Mouse (Mus musculus): ENCODE results near the gene Pgap1. TPM values are rescaled to one million over a fixed set of nuclear protein-coding genes. Genes with fewer than 3 reads are reported as not detected.

The Pgap1 gene
- polyA plus RNA-seq, 1 experiment from 2014 or later: 5.2 TPM

- H3K9me3 ChIP-seq: no peaks in the 10 kb centered on the region
- 86% methylated on average over 1 of the region's 1 CpGs for WGBS
- no peak overlapping the region for H3K4me3 ChIP-seq
- H3K36me3 ChIP-seq: peaks cover 7% of the 10 kb centered on the region; the same call in 1 of the 2 replicates
- no peak for ATAC-seq (ENCODE audit: insufficient number of reproducible peaks, insufficient read depth, low FRiP score, low TSS enrichment, low read depth)
- H3K9ac ChIP-seq: no peak overlapping the region
- H3K27ac ChIP-seq: no peak overlapping the region
- no peaks in the 10 kb centered on the region for H3K4me1 ChIP-seq
- H3K4me2 ChIP-seq: no peak overlapping the region
- no peaks in the 10 kb centered on the region for H3K27me3 ChIP-seq
Observed at GRCm38 (mm10) chr1:54513836-54514235, 43.6 kb downstream of the Pgap1 start.

- H3K4me3 ChIP-seq: no peak overlapping the region
- no peaks in the 10 kb centered on the region for H3K4me1 ChIP-seq
- H3K4me2 ChIP-seq: no peak overlapping the region
- no peak for ATAC-seq (ENCODE audit: insufficient number of reproducible peaks, insufficient read depth, low FRiP score, low TSS enrichment, low read depth)
- no peak overlapping the region for H3K27ac ChIP-seq
- H3K9me3 ChIP-seq: no peaks in the 10 kb centered on the region
- H3K9ac ChIP-seq: no peak overlapping the region
- H3K36me3 ChIP-seq: no peaks in the 10 kb centered on the region
- WGBS: 90% methylated on average over 2 of the region's 2 CpGs
- H3K27me3 ChIP-seq: no peaks in the 10 kb centered on the region
Observed at GRCm38 (mm10) chr1:54498496-54498895, 59.0 kb downstream of the Pgap1 start.

- Histone ChIP-seq H3K27ac (no peak overlapping the region), H3K9me3 (no peaks in the 10 kb centered on the region), H3K4me1 (no peaks in the 10 kb centered on the region), H3K4me3 (no peak overlapping the region), H3K36me3 (0 out of 2 replicates have a peak, but pooled peaks cover 3% of the 10 kb centered on the region), H3K27me3 (no peaks in the 10 kb centered on the region), H3K9ac (no peak overlapping the region), H3K4me2 (no peak overlapping the region)
- ATAC-seq (ENCODE audit: insufficient number of reproducible peaks, insufficient read depth, low FRiP score, low TSS enrichment, low read depth): no peak
- WGBS: 70% methylated on average over 1 of the region's 1 CpGs
Observed at GRCm38 (mm10) chr1:54496254-54496653, 61.2 kb downstream of the Pgap1 start.

- ATAC-seq (ENCODE audit: insufficient number of reproducible peaks, insufficient read depth, low FRiP score, low TSS enrichment, low read depth): no peak
- WGBS: 82% methylated on average over 3 of the region's 3 CpGs
- Histone ChIP-seq H3K27ac (no peak overlapping the region), H3K36me3 (0 out of 2 replicates have a peak, but pooled peaks cover 9% of the 10 kb centered on the region), H3K9ac (no peak overlapping the region), H3K27me3 (no peaks in the 10 kb centered on the region), H3K4me1 (no peaks in the 10 kb centered on the region), H3K4me3 (no peak overlapping the region), H3K4me2 (no peak overlapping the region), H3K9me3 (no peaks in the 10 kb centered on the region)
Observed at GRCm38 (mm10) chr1:54493496-54493895, 64.0 kb downstream of the Pgap1 start.

- Histone ChIP-seq H3K27ac (no peak overlapping the region), H3K4me1 (no peaks in the 10 kb centered on the region), H3K27me3 (no peaks in the 10 kb centered on the region), H3K4me2 (no peak overlapping the region), H3K4me3 (no peak overlapping the region), H3K9ac (no peak overlapping the region), H3K9me3 (no peaks in the 10 kb centered on the region), H3K36me3 (0 out of 2 replicates have a peak, but pooled peaks cover 18% of the 10 kb centered on the region)
- 60% methylated on average over 2 of the region's 2 CpGs for WGBS
- no peak for ATAC-seq (ENCODE audit: insufficient number of reproducible peaks, insufficient read depth, low FRiP score, low TSS enrichment, low read depth)
Observed at GRCm38 (mm10) chr1:54492435-54492841, 65.0 kb downstream of the Pgap1 start.

- H3K9ac ChIP-seq: no peak overlapping the region
- no peak overlapping the region for H3K27ac ChIP-seq
- H3K4me3 ChIP-seq: no peak overlapping the region
- H3K27me3 ChIP-seq: no peaks in the 10 kb centered on the region
- H3K4me2 ChIP-seq: no peak overlapping the region
- no peaks in the 10 kb centered on the region for H3K4me1 ChIP-seq
- WGBS: 94% methylated on average over 3 of the region's 3 CpGs
- H3K36me3 ChIP-seq: peaks cover 28% of the 10 kb centered on the region; the same call in 1 of the 2 replicates
- no peak for ATAC-seq (ENCODE audit: insufficient number of reproducible peaks, insufficient read depth, low FRiP score, low TSS enrichment, low read depth)
- no peaks in the 10 kb centered on the region for H3K9me3 ChIP-seq
Observed at GRCm38 (mm10) chr1:54484744-54485420, 72.6 kb downstream of the Pgap1 start.

- H3K4me2 ChIP-seq: no peak overlapping the region
- no peaks in the 10 kb centered on the region for H3K4me1 ChIP-seq
- peaks cover 9% of the 10 kb centered on the region; the same call in 1 of the 2 replicates for H3K36me3 ChIP-seq
- ATAC-seq (ENCODE audit: insufficient number of reproducible peaks, insufficient read depth, low FRiP score, low TSS enrichment, low read depth): no peak
- H3K4me3 ChIP-seq: no peak overlapping the region
- H3K9ac ChIP-seq: no peak overlapping the region
- 94% methylated on average over 12 of the region's 12 CpGs for WGBS
- no peak overlapping the region for H3K27ac ChIP-seq
- no peaks in the 10 kb centered on the region for H3K9me3 ChIP-seq
- no peaks in the 10 kb centered on the region for H3K27me3 ChIP-seq
Observed at GRCm38 (mm10) chr1:54480491-54480890, 77.0 kb downstream of the Pgap1 start.

- Histone ChIP-seq H3K9me3 (no peaks in the 10 kb centered on the region), H3K9ac (no peak overlapping the region), H3K36me3 (no peaks in the 10 kb centered on the region), H3K4me3 (no peak overlapping the region), H3K27me3 (no peaks in the 10 kb centered on the region), H3K4me1 (no peaks in the 10 kb centered on the region), H3K4me2 (no peak overlapping the region), H3K27ac (no peak overlapping the region)
- no peak for ATAC-seq (ENCODE audit: insufficient number of reproducible peaks, insufficient read depth, low FRiP score, low TSS enrichment, low read depth)
Observed at GRCm38 (mm10) chr1:54468662-54469061, 88.8 kb downstream of the Pgap1 start.

- no peaks in the 10 kb centered on the region for H3K36me3 ChIP-seq
- H3K27me3 ChIP-seq: no peaks in the 10 kb centered on the region
- H3K4me2 ChIP-seq: no peak overlapping the region
- no peaks in the 10 kb centered on the region for H3K9me3 ChIP-seq
- no peak for ATAC-seq (ENCODE audit: insufficient number of reproducible peaks, insufficient read depth, low FRiP score, low TSS enrichment, low read depth)
- H3K4me3 ChIP-seq: no peak overlapping the region
- no peak overlapping the region for H3K27ac ChIP-seq
- no peaks in the 10 kb centered on the region for H3K4me1 ChIP-seq
- WGBS: 97% methylated on average over 1 of the region's 1 CpGs
- H3K9ac ChIP-seq: no peak overlapping the region
Observed at GRCm38 (mm10) chr1:54467366-54467765, 90.1 kb downstream of the Pgap1 start.

GRCm38 (mm10) chr1:54452116-54452515 lies 105.4 kb downstream of the Pgap1 start:
- Histone ChIP-seq H3K4me2 (no peak overlapping the region), H3K9me3 (no peaks in the 10 kb centered on the region), H3K27ac (no peak overlapping the region), H3K27me3 (no peaks in the 10 kb centered on the region; the same call in 1 of the 2 replicates), H3K36me3 (no peaks in the 10 kb centered on the region), H3K4me1 (no peaks in the 10 kb centered on the region), H3K9ac (no peak overlapping the region), H3K4me3 (no peak overlapping the region)
- 91% methylated on average over 2 of the region's 2 CpGs for WGBS
- no peak for ATAC-seq (ENCODE audit: insufficient number of reproducible peaks, insufficient read depth, low FRiP score, low TSS enrichment, low read depth)

- Histone ChIP-seq H3K9me3 (no peaks in the 10 kb centered on the region), H3K4me1 (no peaks in the 10 kb centered on the region), H3K27ac (no peak overlapping the region), H3K4me3 (no peak overlapping the region), H3K36me3 (no peaks in the 10 kb centered on the region), H3K9ac (no peak overlapping the region), H3K27me3 (peaks cover 4% of the 10 kb centered on the region), H3K4me2 (no peak overlapping the region)
- WGBS: 81% methylated on average over 4 of the region's 4 CpGs
- ATAC-seq (ENCODE audit: insufficient number of reproducible peaks, insufficient read depth, low FRiP score, low TSS enrichment, low read depth): no peak
Observed at GRCm38 (mm10) chr1:54448833-54449232, 108.7 kb downstream of the Pgap1 start.

- WGBS: 47% methylated on average over 7 of the region's 7 CpGs
- H3K27ac ChIP-seq: no peak overlapping the region
- no peak overlapping the region for H3K9ac ChIP-seq
- H3K4me1 ChIP-seq: no peaks in the 10 kb centered on the region
- no peaks in the 10 kb centered on the region for H3K9me3 ChIP-seq
- H3K4me3 ChIP-seq: no peak overlapping the region
- no peak overlapping the region for H3K4me2 ChIP-seq
- no peaks in the 10 kb centered on the region for H3K36me3 ChIP-seq
- H3K27me3 ChIP-seq: peaks cover 6% of the 10 kb centered on the region
- no peak for ATAC-seq (ENCODE audit: insufficient number of reproducible peaks, insufficient read depth, low FRiP score, low TSS enrichment, low read depth)
Observed at GRCm38 (mm10) chr1:54443641-54444040, 113.8 kb downstream of the Pgap1 start.

All from embryonic facial prominence, embryonic 13.5 days (tissue).